In the genomic region with DNA sequence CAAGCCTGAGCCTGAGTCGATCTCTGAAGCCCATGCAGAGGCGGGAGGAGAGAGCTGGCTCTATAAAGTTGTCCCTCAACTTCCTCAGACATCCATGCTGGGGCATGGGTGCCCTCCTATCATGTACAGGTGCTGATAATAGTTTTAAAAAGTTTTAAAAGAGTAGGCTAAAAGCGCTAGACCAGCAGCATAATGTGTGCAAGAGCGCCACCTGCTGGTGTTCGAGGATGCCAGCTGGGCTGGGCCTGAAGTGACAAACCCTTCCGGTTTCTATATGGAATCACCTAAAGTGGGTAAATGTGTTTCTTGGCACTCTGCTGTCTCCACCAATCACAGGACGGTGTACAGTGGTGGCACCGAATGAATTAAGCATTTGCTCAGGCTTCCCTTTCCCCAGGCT, we compare ENCODE assay signal across 8 mouse cellular contexts. TPM values are rescaled to one million over a fixed set of nuclear protein-coding genes. Genes with fewer than 3 reads are reported as not detected.
A peak's percentile ranks its signal among the peaks of the same experiment; 100 is the strongest.
DNase-seq lines count a peak whose midpoint lies in the region; ATAC-seq and TF ChIP-seq lines count a peak whose summit lies in the region.

No protein-coding gene starts in this region.

- no peak for ATAC-seq in hindbrain, embryonic 12.5 days (ENCODE audit: low FRiP score)
- ATAC-seq in monocyte, adult 5-6 weeks (replicated peaks; ENCODE audit: insufficient number of reproducible peaks, low FRiP score, low TSS enrichment, poor library complexity, severe bottlenecking): 0 out of 2 replicates have a peak, but pooled peaks have one; percentile 4

- TF ChIP-seq CTCF in left cerebral cortex, adult 2 months (IDR thresholded peaks at IDR 0.05): peak; percentile 95

- H3K36me3 ChIP-seq in hindbrain, embryonic 10.5 days: peaks cover 33% of the 10 kb centered on the region
- peaks cover 19% of the 10 kb centered on the region; the same call in 1 of the 2 replicates for H3K36me3 ChIP-seq in hindbrain, embryonic 12.5 days

- H3K9ac ChIP-seq in hindbrain, embryonic 12.5 days: no peak overlapping the region

- no peak overlapping the region for H3K27ac ChIP-seq in hindbrain, embryonic 10.5 days
- H3K27ac ChIP-seq in hindbrain, embryonic 12.5 days: no peak overlapping the region
- no peak overlapping the region for H3K27ac ChIP-seq in left cerebral cortex, adult 2 months

- intact Hi-C loops in left cerebral cortex, adult 2 months (cut with DNase I): loop anchor here (1.0 to 5.0 kb wide), 6 partner anchors 77 to 318 kb away; no protein-coding TSS in a partner anchor

- no peaks in the 10 kb centered on the region for H3K9me3 ChIP-seq in hindbrain, embryonic 10.5 days
- H3K9me3 ChIP-seq in hindbrain, embryonic 12.5 days (replicated peaks): no peaks in the 10 kb centered on the region

- DNase-seq in hindbrain, embryonic 10.5 days (ENCODE audit: low spot score): peak; percentile 81
- peak; percentile 94 for DNase-seq in NIH3T3 (ENCODE audit: low read depth)
- DNase-seq in cerebellum, postnatal 25 days: peak; percentile 75 to 86
- peak; percentile 85 for DNase-seq in heart, adult 8-10 months (ENCODE audit: low spot score)
- peak; percentile 75 to 85 for DNase-seq in left cerebral cortex, adult 2 months (ENCODE audit: extremely low spot score in 1 of 2, low spot score in 2 of 2)
- DNase-seq in testis, postnatal 10 days (ENCODE audit: low spot score): peak; percentile 93

- 0 out of 2 replicates have a peak, but pooled peaks cover 4% of the 10 kb centered on the region for H3K27me3 ChIP-seq in hindbrain, embryonic 10.5 days (ENCODE audit: insufficient read depth, poor library complexity, severe bottlenecking)
- H3K27me3 ChIP-seq in hindbrain, embryonic 12.5 days: peaks cover 6% of the 10 kb centered on the region; the same call in 1 of the 2 replicates

- no peak overlapping the region for H3K4me2 ChIP-seq in hindbrain, embryonic 12.5 days (replicated peaks)

- no peak overlapping the region for H3K4me3 ChIP-seq in hindbrain, embryonic 10.5 days
- H3K4me3 ChIP-seq in hindbrain, embryonic 12.5 days: no peak overlapping the region
- H3K4me3 ChIP-seq in left cerebral cortex, adult 2 months: no peak overlapping the region

- H3K4me1 ChIP-seq in hindbrain, embryonic 10.5 days (replicated peaks): peaks cover 39% of the 10 kb centered on the region
- peaks cover 18% of the 10 kb centered on the region for H3K4me1 ChIP-seq in hindbrain, embryonic 12.5 days

- WGBS in hindbrain, embryonic 10.5 days: 34% methylated on average over 8 of the region's 8 CpGs
- WGBS in hindbrain, embryonic 12.5 days: 31% methylated on average over 8 of the region's 8 CpGs

RNA-seq across cellular contexts. Expression of gene Zfp36l2, which starts 3.1 kb away (rescaled TPM):
- 9.3 and 9.9 TPM in 2 replicates for polyA plus RNA-seq in hindbrain, embryonic 10.5 days (2016; fragmentation: Nextera tagmentation; extraction: Ambion mirVana)
- polyA plus RNA-seq in hindbrain, embryonic 12.5 days (2016; fragmentation: Nextera tagmentation; extraction: Ambion mirVana): 16.1 TPM in 2 replicates
- total RNA-seq in heart, adult 8-10 months (2022): 10 to 100 TPM; 23.5 to 25.4 (median 24.4) TPM
- total RNA-seq in left cerebral cortex, adult 2 months (2021): 10 to 100 TPM; 22.5 to 24.3 TPM
- total RNA-seq in monocyte, adult 5-6 weeks (2017): 346 to 394 TPM (median 381 TPM) in 3 replicates

Comparison
In these comparisons a context has a peak if more than half of its experiments do, and no peak if none do; other contexts are left out.
1. RNA of gene Zfp36l2, which starts 3.1 kb away (total RNA-seq): 346 to 394 TPM in monocyte, adult 5-6 weeks; 23.5 to 25.4 TPM in heart, adult 8-10 months and 22.5 to 24.3 TPM in left cerebral cortex, adult 2 months; every median in the first group is over 10 times any median in the second.
2. Peak in every context shown above with its lines, with median percentiles within 50 percentile points of each other: DNase-seq.